Mouse (Mus musculus) liver, embryonic 14.5 days (tissue): ENCODE results near the gene Ak3.

Source experiments
- CTCF ChIP-seq: IDR thresholded peaks from 2 replicates; pipeline ENCODE4 v1.5.1; 2016; ENCODE audit warnings: antibody characterized with exemption, low read depth, control low read depth
- EP300 ChIP-seq: IDR thresholded peaks from 2 replicates; pipeline ENCODE4 v1.6.1; 2016; ENCODE audit warnings: antibody characterized with exemption, low read depth

DNA sequence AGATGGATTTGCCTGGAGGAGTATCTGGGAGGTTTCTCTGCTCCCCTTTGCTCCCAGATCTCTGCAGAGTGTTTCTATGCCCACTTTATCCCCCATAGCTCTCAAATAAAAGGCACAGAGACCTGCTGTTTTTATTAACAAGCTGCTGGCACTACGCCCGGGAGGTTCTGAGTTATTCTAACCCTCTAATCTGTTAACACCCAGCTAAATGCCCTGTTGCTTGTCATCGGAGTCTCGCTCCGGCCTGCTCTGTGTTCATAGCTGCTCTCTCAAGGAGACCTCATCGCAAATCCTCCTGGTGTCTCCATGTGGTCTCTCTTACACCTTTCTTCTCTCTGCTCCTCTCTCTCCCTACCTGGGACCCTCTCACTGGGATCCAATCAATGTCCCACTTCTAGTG, 27.0 kb upstream of the Ak3 start:
- TF ChIP-seq EP300 (no peak), CTCF (no peak)
